Mouse (Mus musculus) lung, postnatal 0 days (tissue): ENCODE data around the gene Zfp106.

Experiments
- CTCF ChIP-seq: IDR thresholded peaks from 2 replicates; pipeline ENCODE4 v1.5.1; 2016; ENCODE audit warnings: antibody characterized with exemption, mild to moderate bottlenecking
- EP300 ChIP-seq: IDR thresholded peaks from 2 replicates; pipeline ENCODE4 v1.6.1; 2016; ENCODE audit warnings: antibody characterized with exemption, mild to moderate bottlenecking, control low read depth

- TF ChIP-seq CTCF = no peak
- no peak for TF ChIP-seq EP300
These were observed 98.3 kb downstream of the Zfp106 start for GRCm38 (mm10) chr2:120465397-120465785.
